Mouse (Mus musculus) lung, postnatal 0 days (tissue): ENCODE results near the gene Afg3l1.

Source experiments
- CTCF ChIP-seq: IDR thresholded peaks from 2 replicates; pipeline ENCODE4 v1.5.1; 2016; ENCODE audit warnings: antibody characterized with exemption, mild to moderate bottlenecking
- EP300 ChIP-seq: IDR thresholded peaks from 2 replicates; pipeline ENCODE4 v1.6.1; 2016; ENCODE audit warnings: antibody characterized with exemption, mild to moderate bottlenecking, control low read depth

GRCm38 (mm10) chr8:123514781-123515539 lies 37.3 kb downstream of the Afg3l1 start, which contains the start of gene Dbndd1:
- TF ChIP-seq CTCF (peak; percentile 23; the same call in 1 of the 2 replicates), EP300 (no peak)
